Mouse (Mus musculus) liver, embryonic 14.5 days (tissue): Measurements from ENCODE around the gene Trim62.

Experiments used
- CTCF ChIP-seq: IDR thresholded peaks from 2 replicates; pipeline ENCODE4 v1.5.1; 2016; ENCODE audit warnings: antibody characterized with exemption, low read depth, control low read depth
- EP300 ChIP-seq: IDR thresholded peaks from 2 replicates; pipeline ENCODE4 v1.6.1; 2016; ENCODE audit warnings: antibody characterized with exemption, low read depth

DNA sequence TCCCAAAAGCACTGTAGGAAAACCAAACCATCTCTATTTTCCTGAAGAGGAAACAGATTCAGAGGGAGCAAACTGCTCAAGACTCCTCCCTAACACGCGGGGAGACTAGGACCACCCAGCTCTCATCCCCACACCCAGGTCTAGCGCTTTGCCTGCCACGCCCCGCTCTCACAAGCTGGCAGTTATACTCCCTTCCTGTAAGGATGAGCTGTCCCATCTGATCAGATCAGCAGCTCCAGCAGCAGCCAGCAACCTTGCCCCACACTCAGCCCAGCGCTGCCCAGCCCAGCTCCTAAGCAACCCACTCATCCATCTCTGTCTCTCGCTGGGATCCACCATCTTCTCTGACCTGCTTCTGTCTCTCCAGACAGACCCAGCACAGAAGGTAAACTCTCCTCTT is 49.4 kb downstream of the Trim62 start:
- no peak for TF ChIP-seq CTCF
- no peak for TF ChIP-seq EP300
